Mouse (Mus musculus): ENCODE results near the gene Gm49373.

DNA sequence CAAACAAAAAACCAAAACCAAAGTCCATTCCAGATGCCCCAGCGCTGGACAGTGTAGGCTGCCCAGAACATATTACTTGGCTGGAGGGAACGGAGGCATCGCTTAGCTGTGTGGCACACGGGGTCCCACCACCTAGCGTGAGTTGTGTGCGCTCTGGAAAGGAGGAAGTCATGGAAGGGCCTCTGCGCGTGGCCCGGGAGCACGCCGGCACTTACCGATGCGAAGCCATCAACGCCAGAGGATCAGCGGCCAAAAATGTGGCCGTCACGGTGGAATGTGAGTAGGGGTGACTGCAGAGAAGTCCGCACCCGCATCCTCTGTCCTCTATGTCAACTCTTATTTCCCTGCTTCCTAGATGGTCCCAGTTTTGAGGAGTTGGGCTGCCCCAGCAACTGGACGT lies 36.7 kb downstream of the Gm49373 start:
- TF ChIP-seq CTCF (conservative IDR thresholded peaks at IDR 0.05; ENCODE audit: insufficient read depth, insufficient read length, low read depth, low read length): no peak
- TF ChIP-seq POLR2A (IDR thresholded peaks at IDR 0.05; ENCODE audit: low read depth, low read length): no peak
